ENCODE assay signal across 21 mouse cellular contexts in the genomic region with DNA sequence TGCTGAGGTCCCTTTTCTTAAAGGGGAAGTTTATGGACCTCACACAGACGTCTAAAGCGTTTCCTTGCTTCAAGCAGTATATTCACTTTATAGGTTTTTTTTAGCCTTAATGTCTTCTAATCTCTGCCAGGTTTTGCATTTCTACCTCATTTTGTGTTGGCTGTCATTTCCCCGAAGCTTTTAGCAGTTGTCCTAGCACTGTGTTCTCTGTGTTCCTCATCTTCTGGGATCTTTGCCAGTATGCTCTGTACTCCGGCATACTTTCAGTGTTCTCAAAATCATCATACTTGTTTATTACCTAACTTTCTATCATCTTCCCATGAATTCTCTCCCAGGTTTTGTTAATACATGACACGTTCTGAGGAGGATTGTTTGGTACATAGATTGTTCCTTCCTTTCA.
DNase-seq lines count a peak whose midpoint lies in the region; TF ChIP-seq lines count a peak whose summit lies in the region.
"Had no signal": no experiment of that assay in that cellular context is flagged by ENCODE, and none has a peak within 500 bp of the region (broad histone marks: within the 10 kb centered on the region; RNA-seq: fewer than 3 reads in every experiment).

No protein-coding gene starts in this region.

- H3K27ac ChIP-seq in layer of hippocampus, adult 2 months, result no peak overlapping the region
- H3K27ac ChIP-seq: embryonic facial prominence, embryonic 10.5 days; gastrocnemius, adult 2 months; hindbrain, embryonic 12.5 days; liver, embryonic 13.5 days; midbrain, embryonic 13.5 days had no signal

- no peak for TF ChIP-seq CTCF in layer of hippocampus, adult 2 months (conservative IDR thresholded peaks at IDR 0.05)

- intact Hi-C loops in left cerebral cortex, postnatal 14 days (cut with DNase I), result no loop called here

- DNase-seq in layer of hippocampus, adult 11-12 months (ENCODE audit: low spot score), result peak; percentile 8
- no peak for DNase-seq in layer of hippocampus, postnatal 25 days (ENCODE audit: extremely low spot score in 1 of 2, low spot score in 1 of 2)
- DNase-seq in right cerebral cortex, adult 2 months (ENCODE audit: low spot score in 2 of 2), result peak; percentile 10 to 18
- no peak for DNase-seq in right cerebral cortex, postnatal 14 days
- peak; percentile 11 to 48 for DNase-seq in layer of hippocampus, adult 2 months (ENCODE audit: low spot score in 2 of 2)
- peak; percentile 18 to 73 for DNase-seq in left cerebral cortex, postnatal 14 days (ENCODE audit: low spot score in 2 of 2)
- DNase-seq in gastrocnemius, adult 18-20 months (ENCODE audit: low spot score), result no peak
- no peak for DNase-seq in kidney, adult 11 months
- DNase-seq: adrenal gland, adult 8-10 months; cerebellum, adult 11 months; cerebellum, postnatal 10 days; gastrocnemius, adult 2 months; kidney, postnatal 4 days; liver, embryonic 13.5 days; lung, adult 2 months; lung, postnatal 36 days; thymus, postnatal 25 days had no signal

- H3K4me3 ChIP-seq in layer of hippocampus, adult 2 months, result no peak overlapping the region
- H3K4me3 ChIP-seq: embryonic facial prominence, embryonic 10.5 days; gastrocnemius, adult 2 months; hindbrain, embryonic 12.5 days; liver, embryonic 13.5 days; megakaryocyte, embryonic 14.5 days; midbrain, embryonic 13.5 days had no signal

Comparison
In these comparisons a context has a peak if more than half of its experiments do, and no peak if none do; other contexts are left out.
1. DNase-seq: peak in layer of hippocampus, adult 11-12 months (single experiment), right cerebral cortex, adult 2 months (2 of 2), layer of hippocampus, adult 2 months (2 of 2) and left cerebral cortex, postnatal 14 days (2 of 2); none in layer of hippocampus, postnatal 25 days (0 of 2), right cerebral cortex, postnatal 14 days (single experiment), gastrocnemius, adult 18-20 months (single experiment) and kidney, adult 11 months (single experiment).